Comparison of ENCODE assay signal across 10 mouse cellular contexts in the genomic region with DNA sequence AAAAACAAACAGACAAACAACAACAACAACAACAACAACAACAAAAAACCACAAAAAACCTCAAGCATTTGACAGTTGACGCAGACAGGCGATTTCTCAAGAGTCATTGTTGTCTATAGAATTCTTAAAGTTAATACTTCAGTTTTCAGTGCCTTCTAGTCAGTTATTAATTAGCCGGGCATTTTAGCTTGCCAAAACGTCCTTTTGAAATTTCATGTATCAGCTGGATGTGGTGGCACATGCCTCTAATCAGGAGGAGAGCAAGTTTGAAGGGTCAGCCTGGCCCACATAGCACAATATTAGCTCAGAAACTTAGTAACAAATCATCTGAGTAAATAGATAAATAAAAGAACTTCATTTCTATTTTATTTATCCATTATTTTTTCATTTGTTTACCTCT. TPM values are rescaled to one million over a fixed set of nuclear protein-coding genes. Genes with fewer than 3 reads are reported as not detected.
A peak's percentile ranks its signal among the peaks of the same experiment; 100 is the strongest.
DNase-seq lines count a peak whose midpoint lies in the region; ATAC-seq and TF ChIP-seq lines count a peak whose summit lies in the region.
"Had no signal": no experiment of that assay in that cellular context is flagged by ENCODE, and none has a peak within 500 bp of the region (broad histone marks: within the 10 kb centered on the region; RNA-seq: fewer than 3 reads in every experiment).

No protein-coding gene starts in this region.

- H3K4me2 ChIP-seq in embryonic facial prominence, embryonic 12.5 days (replicated peaks), result peak overlapping the region; percentile 59; the same call in 1 of the 2 replicates
- peak overlapping the region; percentile 53 for H3K4me2 ChIP-seq in hindbrain, postnatal 0 days (ENCODE audit: low read depth, low read length)
- H3K4me2 ChIP-seq in hindbrain, embryonic 16.5 days (ENCODE audit: low read length), result no peak overlapping the region
- peak overlapping the region; percentile 75 for H3K4me2 ChIP-seq in kidney, embryonic 15.5 days

- no peak for TF ChIP-seq CTCF in hindbrain, postnatal 0 days (IDR thresholded peaks at IDR 0.05; ENCODE audit: low read depth)

- DNase-seq in embryonic facial prominence, embryonic 10.5 days (ENCODE audit: low spot score), result no peak
- DNase-seq in hindbrain, postnatal 0 days (ENCODE audit: low spot score), result no peak
- no peak for DNase-seq in retina, postnatal 1 day
- no peak for DNase-seq in adrenal gland, adult 2 months

- no peak overlapping the region for H3K27ac ChIP-seq in embryonic facial prominence, embryonic 12.5 days
- H3K27ac ChIP-seq in embryonic facial prominence, embryonic 10.5 days (replicated peaks), result no peak overlapping the region
- no peak overlapping the region for H3K27ac ChIP-seq in hindbrain, postnatal 0 days
- no peak overlapping the region for H3K27ac ChIP-seq in hindbrain, embryonic 16.5 days (ENCODE audit: low read depth, low read length)
- H3K27ac ChIP-seq in brown adipose tissue, adult 24 weeks (replicated peaks; ENCODE audit: low read depth, low read length), result peak overlapping the region; percentile 35
- 0 out of 2 replicates have a peak overlapping the region, but pooled peaks have one; percentile 83 for H3K27ac ChIP-seq in kidney, embryonic 15.5 days
- H3K27ac ChIP-seq: macrophage had no signal

- no peak overlapping the region for H3K9ac ChIP-seq in embryonic facial prominence, embryonic 12.5 days
- H3K9ac ChIP-seq in hindbrain, postnatal 0 days (replicated peaks; ENCODE audit: low read length), result no peak overlapping the region
- no peak overlapping the region for H3K9ac ChIP-seq in hindbrain, embryonic 16.5 days (ENCODE audit: low read depth, low read length)
- H3K9ac ChIP-seq in kidney, embryonic 15.5 days, result no peak overlapping the region

- H3K27me3 ChIP-seq in embryonic facial prominence, embryonic 12.5 days, result no peaks in the 10 kb centered on the region
- peaks cover 15% of the 10 kb centered on the region for H3K27me3 ChIP-seq in embryonic facial prominence, embryonic 10.5 days (replicated peaks; ENCODE audit: low read depth, poor library complexity, severe bottlenecking)
- H3K27me3 ChIP-seq in hindbrain, postnatal 0 days (ENCODE audit: insufficient read depth, low read length), result no peaks in the 10 kb centered on the region
- H3K27me3 ChIP-seq in hindbrain, embryonic 16.5 days (replicated peaks; ENCODE audit: control insufficient read depth, insufficient read depth, low read length), result no peaks in the 10 kb centered on the region
- H3K27me3 ChIP-seq in kidney, embryonic 15.5 days, result no peaks in the 10 kb centered on the region

- 80% methylated on average over 4 of the region's 4 CpGs for WGBS in embryonic facial prominence, embryonic 12.5 days
- WGBS in embryonic facial prominence, embryonic 10.5 days, result 86% methylated on average over 4 of the region's 4 CpGs
- 73% methylated on average over 4 of the region's 4 CpGs for WGBS in hindbrain, postnatal 0 days
- 78% methylated on average over 4 of the region's 4 CpGs for WGBS in hindbrain, embryonic 16.5 days
- WGBS in kidney, embryonic 15.5 days, result 74% methylated on average over 4 of the region's 4 CpGs

- ATAC-seq in embryonic facial prominence, embryonic 12.5 days (ENCODE audit: insufficient number of reproducible peaks, insufficient read depth, low FRiP score, low TSS enrichment), result no peak
- no peak for ATAC-seq in hindbrain, postnatal 0 days
- ATAC-seq in hindbrain, embryonic 16.5 days, result no peak
- no peak for ATAC-seq in kidney, embryonic 15.5 days (replicated peaks; ENCODE audit: low FRiP score)

- no peak overlapping the region for H3K4me3 ChIP-seq in embryonic facial prominence, embryonic 12.5 days
- H3K4me3 ChIP-seq in embryonic facial prominence, embryonic 10.5 days, result no peak overlapping the region
- H3K4me3 ChIP-seq in hindbrain, postnatal 0 days (ENCODE audit: low read length), result no peak overlapping the region
- H3K4me3 ChIP-seq in hindbrain, embryonic 16.5 days (ENCODE audit: low read length), result no peak overlapping the region
- H3K4me3 ChIP-seq in brown adipose tissue, adult 24 weeks (ENCODE audit: insufficient read depth, low read depth, low read length), result peak overlapping the region; percentile 63; the same call in 1 of the 2 replicates
- peak overlapping the region; percentile 51 for H3K4me3 ChIP-seq in kidney, embryonic 15.5 days (replicated peaks)

- H3K4me1 ChIP-seq in embryonic facial prominence, embryonic 12.5 days, result no peaks in the 10 kb centered on the region
- peaks cover 7% of the 10 kb centered on the region for H3K4me1 ChIP-seq in embryonic facial prominence, embryonic 10.5 days
- peaks cover 5% of the 10 kb centered on the region; the same call in 1 of the 2 replicates for H3K4me1 ChIP-seq in hindbrain, postnatal 0 days (ENCODE audit: insufficient read depth, low read length)
- peaks cover 5% of the 10 kb centered on the region for H3K4me1 ChIP-seq in hindbrain, embryonic 16.5 days (ENCODE audit: control insufficient read depth, insufficient read depth, low read depth, low read length)
- peaks cover 3% of the 10 kb centered on the region; the same call in 1 of the 2 replicates for H3K4me1 ChIP-seq in brown adipose tissue, adult 24 weeks (ENCODE audit: control insufficient read depth, insufficient read depth, insufficient read length, low read length)
- H3K4me1 ChIP-seq in kidney, embryonic 15.5 days, result peaks cover 15% of the 10 kb centered on the region; the same call in 1 of the 2 replicates

- no peaks in the 10 kb centered on the region for H3K9me3 ChIP-seq in embryonic facial prominence, embryonic 12.5 days
- H3K9me3 ChIP-seq in embryonic facial prominence, embryonic 10.5 days, result no peaks in the 10 kb centered on the region
- no peaks in the 10 kb centered on the region for H3K9me3 ChIP-seq in hindbrain, postnatal 0 days (ENCODE audit: low read length)
- H3K9me3 ChIP-seq in hindbrain, embryonic 16.5 days (ENCODE audit: control insufficient read depth, low read length), result no peaks in the 10 kb centered on the region
- H3K9me3 ChIP-seq in kidney, embryonic 15.5 days (replicated peaks), result no peaks in the 10 kb centered on the region

- no peaks in the 10 kb centered on the region for H3K36me3 ChIP-seq in embryonic facial prominence, embryonic 12.5 days
- no peaks in the 10 kb centered on the region for H3K36me3 ChIP-seq in embryonic facial prominence, embryonic 10.5 days (replicated peaks)
- no peaks in the 10 kb centered on the region for H3K36me3 ChIP-seq in hindbrain, postnatal 0 days (ENCODE audit: insufficient read depth, low read length)
- H3K36me3 ChIP-seq in hindbrain, embryonic 16.5 days (ENCODE audit: control insufficient read depth, insufficient read depth, low read length), result no peaks in the 10 kb centered on the region
- H3K36me3 ChIP-seq in kidney, embryonic 15.5 days, result no peaks in the 10 kb centered on the region

RNA-seq across cellular contexts. Expression of a gene that starts 0.5 kb away (rescaled TPM):
- polyA plus RNA-seq in embryonic facial prominence, embryonic 12.5 days (2016; fragmentation: Nextera tagmentation; extraction: Ambion mirVana), result 0.85 and 1.1 TPM in 2 replicates
- polyA plus RNA-seq in embryonic facial prominence, embryonic 10.5 days (2016; fragmentation: Nextera tagmentation; extraction: Ambion mirVana), result 0.14 and 0.16 TPM in 2 replicates
- 0.14 and 0.58 TPM in 2 replicates for total RNA-seq in hindbrain, postnatal 0 days (2014; rRNA removed)
- polyA plus RNA-seq in hindbrain, postnatal 0 days (2015; fragmentation: Nextera tagmentation; extraction: Ambion mirVana), result 0.15 and 0.19 TPM in 2 replicates
- 0.08 TPM in 1 of 2 replicates, not detected in the other for polyA plus RNA-seq in hindbrain, embryonic 16.5 days (2015; fragmentation: Nextera tagmentation; extraction: Ambion mirVana)
- polyA plus RNA-seq in brown adipose tissue, adult 24 weeks (2012; ENCODE audit: insufficient read depth, insufficient read length, missing spikeins), result 5.9 and 7.7 TPM in 2 replicates
- 8.6 and 10.9 TPM in 2 replicates for polyA plus RNA-seq in kidney, embryonic 15.5 days (2015; fragmentation: Nextera tagmentation; extraction: Ambion mirVana)
- 1 to 10 TPM; 1.5 to 1.9 TPM for total RNA-seq in adrenal gland, adult 2 months (2021)
- polyA plus RNA-seq in adrenal gland, adult 2 months (2012; rRNA removed), result 0.30 and 0.87 TPM in 2 replicates
- total RNA-seq: neutrophil, adult 5-6 weeks had no signal
- polyA plus RNA-seq: macrophage had no signal

Comparison
In these comparisons a context has a peak if more than half of its experiments do, and no peak if none do; other contexts are left out.
1. H3K27ac ChIP-seq: peak in brown adipose tissue, adult 24 weeks (single experiment) and kidney, embryonic 15.5 days (single experiment); none in embryonic facial prominence, embryonic 12.5 days (single experiment), embryonic facial prominence, embryonic 10.5 days (single experiment), hindbrain, postnatal 0 days (single experiment) and hindbrain, embryonic 16.5 days (single experiment).
2. H3K4me3 ChIP-seq: peak in brown adipose tissue, adult 24 weeks (single experiment) and kidney, embryonic 15.5 days (single experiment); none in embryonic facial prominence, embryonic 12.5 days (single experiment), embryonic facial prominence, embryonic 10.5 days (single experiment), hindbrain, postnatal 0 days (single experiment) and hindbrain, embryonic 16.5 days (single experiment).